31 mouse cellular contexts compared by ENCODE assay signal in the genomic region with DNA sequence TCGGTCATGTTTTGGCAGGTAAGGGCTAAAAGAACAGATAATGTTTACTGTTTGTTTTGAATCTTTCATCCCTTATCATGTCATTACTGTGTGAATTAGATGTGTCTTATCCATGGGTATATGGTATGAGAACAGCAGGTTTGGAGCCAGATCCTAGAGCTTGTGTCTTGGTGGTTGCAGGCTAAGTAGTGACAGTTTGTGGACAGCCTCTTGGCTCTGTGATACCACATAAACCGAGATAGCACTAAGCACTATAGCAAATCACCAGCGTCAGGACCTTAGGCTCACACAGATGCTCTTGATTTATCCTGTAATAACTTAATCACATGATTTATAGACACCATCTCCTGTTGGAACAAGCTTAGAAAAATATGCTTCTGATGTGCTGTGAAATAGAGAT.
"Had no signal": no experiment of that assay in that cellular context is flagged by ENCODE, and none has a peak within 500 bp of the region (broad histone marks: within the 10 kb centered on the region; RNA-seq: fewer than 3 reads in every experiment).

No protein-coding gene starts in this region.

- H3K4me3 ChIP-seq: left cerebral cortex, adult 2 months; limb, embryonic 12.5 days; limb, embryonic 13.5 days; limb, embryonic 15.5 days; liver, embryonic 12.5 days; liver, embryonic 13.5 days; liver, embryonic 15.5 days; lung, embryonic 15.5 days; megakaryocyte, embryonic 14.5 days; midbrain, embryonic 10.5 days; midbrain, embryonic 12.5 days; midbrain, embryonic 13.5 days; midbrain, embryonic 15.5 days; myocyte; neural tube, embryonic 12.5 days had no signal

- H3K27ac ChIP-seq: left cerebral cortex, adult 2 months; limb, embryonic 12.5 days; limb, embryonic 13.5 days; limb, embryonic 15.5 days; liver, embryonic 12.5 days; liver, embryonic 13.5 days; liver, embryonic 14.5 days; liver, embryonic 15.5 days; lung, embryonic 15.5 days; macrophage; midbrain, embryonic 10.5 days; midbrain, embryonic 12.5 days; midbrain, embryonic 13.5 days; midbrain, embryonic 15.5 days; neural tube, embryonic 12.5 days had no signal

- H3K9me3 ChIP-seq: limb, embryonic 12.5 days; limb, embryonic 13.5 days; limb, embryonic 15.5 days; liver, embryonic 12.5 days; liver, embryonic 13.5 days; liver, embryonic 15.5 days; lung, embryonic 15.5 days; megakaryocyte, embryonic 14.5 days; midbrain, embryonic 10.5 days; midbrain, embryonic 12.5 days; midbrain, embryonic 13.5 days; midbrain, embryonic 15.5 days; neural tube, embryonic 12.5 days had no signal

- H3K9ac ChIP-seq: limb, embryonic 12.5 days; limb, embryonic 13.5 days; limb, embryonic 15.5 days; liver, embryonic 12.5 days; liver, embryonic 13.5 days; liver, embryonic 14.5 days; liver, embryonic 15.5 days; liver, postnatal 0 days; lung, embryonic 14.5 days; lung, embryonic 15.5 days; midbrain, embryonic 12.5 days; midbrain, embryonic 13.5 days; midbrain, embryonic 15.5 days; neural tube, embryonic 12.5 days had no signal

- H3K4me1 ChIP-seq: limb, embryonic 15.5 days; liver, embryonic 12.5 days; liver, embryonic 13.5 days; liver, embryonic 15.5 days; lung, embryonic 15.5 days; midbrain, embryonic 12.5 days; midbrain, embryonic 13.5 days; midbrain, embryonic 15.5 days; neural tube, embryonic 12.5 days had no signal

- H3K4me2 ChIP-seq: limb, embryonic 12.5 days; limb, embryonic 13.5 days; limb, embryonic 15.5 days; liver, embryonic 11.5 days; liver, embryonic 12.5 days; liver, embryonic 13.5 days; liver, embryonic 15.5 days; lung, embryonic 14.5 days; lung, embryonic 15.5 days; midbrain, embryonic 11.5 days; midbrain, embryonic 12.5 days; midbrain, embryonic 13.5 days; midbrain, embryonic 15.5 days; neural tube, embryonic 12.5 days had no signal

- ATAC-seq: liver, embryonic 12.5 days; liver, postnatal 0 days; lung, postnatal 0 days; midbrain, embryonic 13.5 days; midbrain, embryonic 15.5 days; midbrain, embryonic 16.5 days had no signal

- H3K36me3 ChIP-seq: limb, embryonic 12.5 days; limb, embryonic 13.5 days; limb, embryonic 15.5 days; liver, embryonic 12.5 days; liver, embryonic 13.5 days; liver, embryonic 15.5 days; lung, embryonic 15.5 days; midbrain, embryonic 10.5 days; midbrain, embryonic 12.5 days; midbrain, embryonic 13.5 days; midbrain, embryonic 15.5 days; neural tube, embryonic 12.5 days had no signal

- DNase-seq: liver; liver, embryonic 13.5 days; liver, postnatal 0 days; lung, adult 18-20 months; lung, adult 2 months; lung, embryonic 14.5 days; lung, postnatal 10 days; lung, postnatal 14 days; lung, postnatal 36 days; lung, postnatal 4 days; midbrain, embryonic 14.5 days had no signal

- H3K27me3 ChIP-seq: limb, embryonic 12.5 days; limb, embryonic 13.5 days; limb, embryonic 15.5 days; liver, embryonic 12.5 days; liver, embryonic 13.5 days; liver, embryonic 15.5 days; lung, embryonic 15.5 days; midbrain, embryonic 12.5 days; midbrain, embryonic 13.5 days; midbrain, embryonic 15.5 days; neural tube, embryonic 12.5 days had no signal
